Mouse (Mus musculus) kidney, adult 2 months (tissue): ENCODE measurements around the gene Snx11.

Experiments used
- CTCF ChIP-seq: fragments of 200-500 bp; conservative IDR thresholded peaks from 2 replicates; pipeline ENCODE4 v1.5.1; 2011; ENCODE audit warnings: low read depth, mild to moderate bottlenecking, control low read depth, low read length, moderate library complexity, mixed read lengths; ENCODE audit not compliant: insufficient read depth, insufficient read length
- POLR2A ChIP-seq: fragments of 200-500 bp; IDR thresholded peaks from one replicate; pipeline ENCODE4 v1.6.1; 2011; ENCODE audit warnings: low read depth, low read length, control low read depth

GRCm38 (mm10) chr11:96718609-96719008, 58.8 kb downstream of the Snx11 start:
- no peak for TF ChIP-seq CTCF
- no peak for TF ChIP-seq POLR2A
